Mouse (Mus musculus) sigmoid colon, adult 10 weeks (tissue): ENCODE results near the gene Gm1043. TPM values are rescaled to one million over a fixed set of nuclear protein-coding genes. Genes with fewer than 3 reads are reported as not detected.

Experiments used
- polyA plus RNA-seq: library from polyadenylated mRNA; stranded (reverse); fragments of 350-450 nt; fragmentation: Illumina TruSeq; extraction: RNeasy Lipid Tissue Mini Kit (QIAGEN cat#74804); gene quantifications from one replicate; pipeline ENCODE4 v1.2.3, GENCODE M21; 2014; ENCODE audit warnings: low read depth, low replicate concordance

Gene Gm1043
- 0.32 TPM for polyA plus RNA-seq

DNA sequence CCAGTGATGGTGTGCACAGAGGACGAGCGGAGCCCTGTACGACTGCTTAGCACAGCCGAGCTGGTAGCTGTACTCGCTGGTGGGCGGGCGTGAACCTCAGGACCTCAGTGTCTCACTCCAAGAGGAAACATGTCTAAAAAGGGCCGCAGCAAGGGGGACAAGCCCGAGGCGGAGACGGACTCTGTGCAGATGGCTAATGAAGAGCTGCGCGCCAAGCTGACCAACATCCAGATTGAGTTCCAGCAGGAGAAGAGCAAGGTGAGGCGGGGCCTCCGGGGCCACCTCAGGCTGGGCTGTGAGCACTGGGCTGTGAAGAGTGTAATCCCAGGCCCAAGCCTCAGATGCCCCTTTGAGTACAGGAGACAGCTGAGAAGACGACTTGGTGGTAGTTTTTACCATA, at the start of gene Gm1043:
Gene Gm1043 (plus strand): TSS at position 130 of the 400 bp plus-strand sequence.

DNA sequence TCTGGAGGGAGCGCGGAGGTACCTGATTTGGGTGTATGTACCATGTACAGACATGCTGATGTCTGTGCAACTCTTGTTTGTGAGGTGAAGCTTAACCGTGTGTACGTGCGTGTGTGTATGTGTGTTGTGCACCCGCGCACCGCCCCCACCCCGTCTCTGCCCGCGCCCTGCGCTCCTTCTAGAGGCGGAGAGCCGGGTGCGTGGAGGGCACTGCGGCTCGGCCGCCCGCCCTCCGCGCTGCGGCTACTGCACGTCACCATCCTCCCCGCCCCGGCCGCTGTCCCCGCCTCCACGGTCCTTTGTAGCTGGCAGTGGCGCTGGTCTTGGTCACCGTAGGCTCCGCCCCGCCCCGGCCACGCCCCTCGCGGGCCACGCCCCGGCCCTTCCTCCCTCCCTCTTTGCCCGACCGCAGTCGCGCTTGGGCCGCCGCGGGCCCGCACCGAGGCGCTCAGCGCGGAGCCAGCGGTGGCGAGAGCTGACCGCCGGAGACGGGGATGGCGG, 156.5 kb downstream of the Gm1043 start, which contains the start of gene Crmp1:
Gene Crmp1 (plus strand): TSS at position 290 of the 501 bp plus-strand sequence.

Other genes starting within 250 kb of the Gm1043 start
- 1.5 TPM for gene Ppp2r2c, start 216.9 kb upstream of the Gm1043 start, polyA plus RNA-seq
- 1.6 TPM for gene Wfs1, start 96.2 kb upstream of the Gm1043 start, polyA plus RNA-seq
- gene Crmp1, start 156.6 kb downstream of the Gm1043 start, polyA plus RNA-seq, result 0.19 TPM